Mouse (Mus musculus): Measurements from ENCODE around the gene Notch2.

DNA sequence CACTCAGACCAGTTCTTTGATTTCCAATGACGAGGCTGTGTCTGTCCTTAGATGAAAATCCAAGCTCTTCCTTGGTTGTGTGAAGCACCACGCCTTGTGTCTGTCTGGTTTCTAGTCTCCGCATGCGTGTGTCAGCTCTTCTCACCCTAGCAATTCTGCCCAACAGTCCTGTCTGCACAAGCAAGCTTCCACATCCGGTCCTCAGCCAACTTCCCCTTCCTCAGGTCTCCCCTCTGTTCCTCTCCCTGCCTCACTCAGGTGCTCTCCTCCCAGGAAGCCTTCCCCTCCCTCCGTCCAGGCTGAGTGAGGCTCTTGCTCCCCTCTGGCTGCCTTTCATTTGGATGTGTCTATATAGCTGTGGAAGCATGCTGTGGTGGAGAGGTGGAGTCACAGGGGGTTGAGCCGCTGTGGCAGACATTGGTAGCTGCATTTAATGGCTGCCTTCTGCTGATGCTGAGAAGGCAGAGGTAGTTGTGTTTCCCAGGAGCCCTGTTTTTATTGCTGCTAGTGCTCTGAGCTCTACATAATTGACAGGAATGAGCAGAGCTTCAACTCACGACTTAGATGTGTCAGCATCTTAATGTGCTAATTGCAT is 70.8 kb downstream of the Notch2 start:
- TF ChIP-seq CTCF (IDR thresholded peaks at IDR 0.05; ENCODE audit: control insufficient read depth, insufficient read depth, insufficient read length) (no peak), MAX (IDR thresholded peaks at IDR 0.05) (no peak), CEBPB (IDR thresholded peaks at IDR 0.05; ENCODE audit: low read depth) (no peak), MYOD1 (IDR thresholded peaks at IDR 0.05; ENCODE audit: control insufficient read depth, insufficient read length, low read depth) (no peak)
